Mouse (Mus musculus) urinary bladder, postnatal 36 days (tissue): ENCODE data around the gene Slc7a7.
A peak's percentile ranks its signal among the peaks of the same experiment; 100 is the strongest.
"Not testable (repeated sequence)": the region's sequence is repeated elsewhere in the genome, so short reads cannot be mapped to it uniquely, and the experiment has no call there.

Experiments used
- DNase-seq, 2 experiments: peaks; one replicate each; pipeline ENCODE4 v3.0.0; 2022; ENCODE audit warnings: low spot score in 2 of 2, mixed read lengths in 1 of 2

Slc7a7 gene

DNA sequence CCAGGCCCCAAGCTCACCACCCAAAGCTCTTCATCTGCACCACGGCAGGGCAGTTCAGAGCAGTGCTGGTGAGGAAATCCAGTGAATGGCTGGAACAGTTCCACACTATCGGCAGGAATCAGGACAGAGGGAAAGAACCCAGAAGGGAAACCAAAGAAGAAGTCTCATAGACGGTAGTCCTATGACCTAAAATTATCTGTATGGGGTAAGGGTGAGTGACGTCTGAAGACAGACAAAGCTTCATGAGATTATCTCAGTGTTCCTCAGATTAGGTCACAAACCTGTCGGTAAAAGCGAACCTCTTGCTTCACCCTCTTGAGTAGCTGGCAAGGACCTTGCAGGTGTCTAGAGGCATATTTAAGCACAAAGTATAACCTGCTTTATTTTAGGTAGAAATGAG is 40.4 kb downstream of the Slc7a7 start:
- no peak for DNase-seq

DNA sequence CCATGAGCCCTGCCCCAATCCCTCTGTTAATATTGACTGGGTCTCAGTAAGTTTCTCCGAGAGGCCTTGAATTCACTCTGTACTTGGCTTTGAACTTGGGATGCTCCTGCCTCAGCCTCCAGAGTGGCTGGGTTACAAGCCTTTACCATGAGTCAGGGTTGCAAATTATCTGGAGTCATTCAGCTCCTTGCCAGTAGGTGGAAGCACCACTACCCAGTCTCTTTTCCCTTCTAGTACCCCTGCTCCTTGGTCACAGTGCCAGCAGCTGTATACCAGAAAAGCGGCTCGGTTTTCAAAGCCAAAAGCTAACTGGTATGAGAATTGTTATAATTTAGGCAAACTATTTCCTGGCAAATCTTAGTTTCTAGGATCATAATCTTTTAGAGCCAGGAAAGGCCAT is 41.7 kb downstream of the Slc7a7 start:
- no peak for DNase-seq

DNA sequence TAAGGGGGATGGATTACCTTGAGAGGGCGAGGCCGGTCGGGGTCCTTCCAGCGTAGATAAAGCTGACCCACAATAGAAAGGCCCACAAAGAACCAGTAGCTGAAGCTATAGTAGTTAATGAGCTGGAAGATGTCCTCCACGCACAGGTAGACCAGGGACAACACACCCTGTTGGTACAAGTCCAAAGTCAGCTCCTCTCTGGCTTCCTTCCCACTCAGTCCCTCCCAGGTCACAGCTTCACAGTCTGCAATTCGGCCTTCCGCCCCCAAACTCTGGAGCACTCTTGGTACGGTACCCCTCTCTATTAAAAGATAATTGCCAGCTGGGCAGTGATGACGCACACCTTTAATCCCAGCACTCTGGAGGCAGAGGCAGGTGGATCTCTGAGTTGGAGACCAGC is 44.7 kb downstream of the Slc7a7 start:
- no peak for DNase-seq

DNA sequence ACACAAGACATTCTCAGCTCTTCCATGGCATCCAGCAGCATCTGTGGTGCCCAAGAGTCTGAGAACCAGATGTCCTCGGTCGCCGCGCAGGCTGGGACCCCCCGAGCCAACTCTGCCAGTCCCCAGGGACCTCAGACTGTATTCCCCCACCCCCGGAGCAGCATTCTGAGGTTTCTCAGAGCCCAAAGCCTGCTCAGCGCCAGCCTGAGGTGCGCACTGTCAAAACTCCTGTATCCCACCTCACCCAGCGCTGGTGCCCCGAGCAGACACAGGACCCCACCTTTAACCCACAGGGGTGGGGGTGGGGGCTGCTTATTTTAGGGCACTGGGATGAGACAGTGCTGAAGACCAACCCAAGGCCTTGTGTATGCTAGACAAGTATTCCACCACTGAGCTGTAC is 46.1 kb downstream of the Slc7a7 start:
- DNase-seq, result no peak

- no peak for DNase-seq
Observed at GRCm38 (mm10) chr14:54370595-54370994, 47.0 kb downstream of the Slc7a7 start.

- DNase-seq, result no peak
Observed at GRCm38 (mm10) chr14:54369372-54369771, 48.2 kb downstream of the Slc7a7 start.

DNA sequence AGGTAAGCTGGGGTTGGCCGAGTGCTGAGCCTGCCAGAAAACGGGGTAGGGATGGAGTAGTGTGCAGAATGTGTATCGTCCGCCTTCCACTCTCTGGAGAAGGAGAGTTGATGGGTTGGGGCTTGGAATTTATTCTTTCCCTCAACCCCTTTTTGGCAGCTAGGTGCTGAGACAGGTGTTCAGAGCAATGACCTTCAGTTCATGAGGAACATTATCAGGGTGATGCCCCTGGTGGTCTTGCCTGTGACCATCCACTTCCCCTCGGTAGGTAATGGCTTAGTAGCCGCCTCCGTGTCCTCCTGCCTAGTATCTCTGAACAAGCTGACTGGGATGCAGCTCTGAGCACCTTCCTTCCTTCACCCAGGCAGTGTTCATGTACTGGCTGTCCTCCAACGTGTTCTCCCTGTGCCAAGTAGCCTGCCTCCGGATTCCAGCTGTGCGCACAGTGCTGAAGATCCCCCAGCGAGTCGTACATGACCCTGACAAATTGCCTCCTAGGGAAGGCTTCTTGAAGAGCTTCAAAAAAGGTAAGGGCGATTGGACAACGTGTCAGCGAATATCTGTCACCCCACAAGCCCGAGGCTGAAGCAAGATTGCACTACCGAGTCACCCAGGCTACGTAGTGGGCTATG is 50.0 kb downstream of the Slc7a7 start:
- DNase-seq, result no peak

- DNase-seq, result no peak
Observed at GRCm38 (mm10) chr14:54366581-54366980, 51.0 kb downstream of the Slc7a7 start.

GRCm38 (mm10) chr14:54365026-54365645 is 52.4 kb downstream of the Slc7a7 start:
- DNase-seq, result peak; percentile 40 to 46

- no peak for DNase-seq
Observed at GRCm38 (mm10) chr14:54363156-54363555, 54.4 kb downstream of the Slc7a7 start.

GRCm38 (mm10) chr14:54360577-54361340 is 56.8 kb downstream of the Slc7a7 start, which contains the start of gene Oxa1l:
TSS of gene Oxa1l (plus strand) at chr14:54360834.
- DNase-seq, result peak; percentile 94 to 96

DNA sequence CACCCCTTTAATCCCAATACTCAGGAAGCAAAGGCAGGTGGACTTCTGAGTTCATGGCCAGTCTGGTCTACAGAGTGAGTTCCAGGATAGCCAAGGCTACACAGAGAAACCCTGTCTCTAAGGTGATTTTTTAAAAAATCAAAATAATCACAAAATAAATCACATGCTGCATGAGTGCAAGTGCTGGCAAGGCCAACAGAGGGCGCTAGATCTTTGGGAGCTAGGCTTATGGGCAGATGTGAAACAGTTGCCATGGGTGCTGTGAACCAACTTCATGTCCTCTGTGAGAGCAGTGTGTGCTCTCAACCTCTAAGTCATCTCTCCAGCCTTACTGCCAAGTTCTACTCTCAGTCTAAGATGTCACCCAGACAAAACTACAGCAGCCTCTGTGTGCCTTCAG is 63.2 kb downstream of the Slc7a7 start:
- DNase-seq, result no peak

DNA sequence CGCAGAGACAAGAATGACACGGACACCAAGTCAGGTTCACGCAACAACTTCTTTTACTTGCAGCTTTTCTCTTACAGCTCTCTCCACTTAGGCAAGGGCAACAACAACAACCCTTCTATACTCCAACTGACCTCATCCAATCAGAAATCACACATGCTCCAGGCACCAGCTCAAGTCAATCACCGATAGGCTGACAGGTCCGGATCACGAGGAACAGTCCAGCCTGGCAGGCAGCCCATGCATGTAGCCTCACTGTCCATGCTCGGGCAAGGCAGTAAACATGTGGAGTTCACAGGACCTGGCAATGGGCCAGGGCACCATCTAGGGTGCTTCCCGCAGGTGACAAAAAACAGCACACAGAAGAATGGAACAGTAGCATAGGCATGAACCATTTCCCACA is 65.3 kb downstream of the Slc7a7 start:
- no peak for DNase-seq

DNA sequence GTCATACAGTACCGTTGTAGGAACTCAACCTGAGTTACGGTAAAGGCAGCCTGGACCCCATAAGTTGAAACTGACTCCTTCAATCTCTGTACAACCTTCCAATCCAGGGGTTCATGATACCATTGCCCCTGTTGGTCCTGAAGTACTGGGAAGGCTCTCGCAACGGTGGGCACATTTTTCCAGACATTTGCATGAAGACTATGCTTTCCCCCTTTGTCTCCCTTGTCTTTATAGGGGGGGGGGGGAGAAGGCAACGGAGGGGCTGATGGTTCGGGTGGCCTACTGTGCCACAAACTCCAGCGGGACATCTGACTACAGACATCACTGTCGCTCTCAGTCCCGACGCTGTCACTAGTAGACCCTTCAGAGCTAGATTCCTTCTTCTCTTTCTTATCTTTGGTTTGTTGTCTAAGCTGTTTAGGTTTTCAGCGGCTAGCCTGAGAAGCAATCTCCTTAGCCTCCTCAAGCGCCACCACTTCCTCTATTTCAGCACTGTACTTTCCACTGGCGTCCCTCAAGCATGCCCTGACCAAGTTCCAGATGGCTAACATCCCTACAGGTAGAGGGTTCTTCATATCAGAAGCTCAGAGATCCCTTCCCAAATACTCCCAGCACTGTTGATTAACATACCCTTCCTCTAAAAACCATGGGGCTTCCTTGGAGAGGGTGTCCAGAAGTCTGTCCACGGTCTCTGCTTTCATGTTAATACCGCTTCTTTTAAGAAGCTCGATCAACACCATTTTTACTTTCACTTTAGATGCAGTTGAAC is 66.6 kb downstream of the Slc7a7 start:
- DNase-seq, result not testable (repeated sequence)

- not testable (repeated sequence) for DNase-seq
Observed at GRCm38 (mm10) chr14:54341807-54342206, 75.8 kb downstream of the Slc7a7 start.

DNA sequence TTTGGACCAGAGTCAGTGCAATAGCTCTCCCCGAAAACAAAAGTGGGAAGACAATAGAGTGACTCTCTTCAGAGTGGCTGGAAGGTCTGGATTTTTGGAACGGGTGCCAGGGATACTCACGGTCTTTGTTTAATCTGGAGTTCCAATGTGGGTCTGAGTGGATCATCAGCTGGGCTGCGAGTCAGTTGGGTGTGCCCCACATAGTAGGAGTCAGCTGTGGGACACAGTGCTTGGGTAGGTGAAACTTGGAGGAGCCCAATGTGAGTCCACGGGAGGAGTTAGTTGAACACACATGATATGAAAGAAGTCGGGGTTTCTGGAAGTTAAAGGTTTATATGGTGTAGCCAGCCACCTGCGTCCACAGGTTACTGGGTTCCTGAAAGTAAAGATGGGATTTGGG is 76.7 kb downstream of the Slc7a7 start:
- no peak for DNase-seq

- no peak for DNase-seq
Observed at GRCm38 (mm10) chr14:54333452-54334189, 84.0 kb downstream of the Slc7a7 start.

- DNase-seq, result no peak
Observed at GRCm38 (mm10) chr14:54332176-54333074, 85.2 kb downstream of the Slc7a7 start.

DNA sequence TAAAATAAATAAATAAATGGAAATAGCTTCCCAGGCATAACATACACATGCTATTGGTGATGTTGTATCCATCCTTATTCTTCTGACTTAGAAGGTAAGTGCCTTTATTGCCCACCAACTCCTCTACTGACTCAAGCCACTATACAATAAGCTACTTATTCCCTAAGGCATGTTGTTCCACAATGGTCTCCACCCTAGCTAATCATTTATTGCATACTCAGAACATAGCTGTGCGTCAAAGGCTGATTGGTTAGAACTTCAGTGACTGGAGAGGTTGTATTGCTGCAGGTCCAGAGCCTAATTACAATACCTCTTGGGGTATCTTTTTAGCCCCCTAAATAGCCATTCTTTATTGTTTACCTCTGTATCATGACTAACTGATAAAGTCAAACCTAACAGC is 86.4 kb downstream of the Slc7a7 start:
- no peak for DNase-seq

- no peak for DNase-seq
Observed at GRCm38 (mm10) chr14:54329201-54329600, 88.4 kb downstream of the Slc7a7 start.
